Mouse (Mus musculus) kidney, adult 2 months (tissue): Measurements from ENCODE around the gene Fut8. TPM values are rescaled to one million over a fixed set of nuclear protein-coding genes. Genes with fewer than 3 reads are reported as not detected.

Source experiments
- DNase-seq: peaks from one replicate; pipeline ENCODE4 v3.0.0; 2021
- H3K27ac ChIP-seq: fragments of 200-500 bp; 2 replicates; pipeline ENCODE4 v1.5.1; 2012; ENCODE audit warnings: low read depth, low read length, control low read depth, inconsistent platforms; ENCODE audit not compliant: insufficient read depth
- H3K27me3 ChIP-seq: fragments of 200-500 bp; replicated peaks from 2 replicates; pipeline ENCODE4 v1.6.1; 2012; ENCODE audit warnings: mild to moderate bottlenecking, moderate library complexity, low read length, inconsistent platforms; ENCODE audit not compliant: control insufficient read depth, insufficient read depth
- H3K36me3 ChIP-seq: fragments of 200-500 bp; 2 replicates; pipeline ENCODE4 v1.6.1; 2012; ENCODE audit warnings: mild to moderate bottlenecking, moderate library complexity, low read length, inconsistent platforms; ENCODE audit not compliant: control insufficient read depth, insufficient read depth
- H3K4me1 ChIP-seq: fragments of 200-500 bp; 2 replicates; pipeline ENCODE4 v1.6.1; 2011; ENCODE audit warnings: low read length; ENCODE audit not compliant: control insufficient read depth, insufficient read depth
- H3K4me3 ChIP-seq: fragments of 200-500 bp; 2 replicates; pipeline ENCODE4 v1.5.1; 2011; ENCODE audit warnings: mild to moderate bottlenecking, low read depth, low read length, control low read depth; ENCODE audit not compliant: insufficient read depth
- CTCF ChIP-seq: fragments of 200-500 bp; conservative IDR thresholded peaks from 2 replicates; pipeline ENCODE4 v1.5.1; 2011; ENCODE audit warnings: low read depth, mild to moderate bottlenecking, control low read depth, low read length, moderate library complexity, mixed read lengths; ENCODE audit not compliant: insufficient read depth, insufficient read length
- POLR2A ChIP-seq: fragments of 200-500 bp; IDR thresholded peaks from one replicate; pipeline ENCODE4 v1.6.1; 2011; ENCODE audit warnings: low read depth, low read length, control low read depth
- WGBS: fragments of 180-500 bp; shearing (Covaris S2); methylation state at CpG from one replicate; pipeline ENCODE4 v1.1.7; 2018; 5-methylcytosine and 5-hydroxymethylcytosine counted together
- polyA plus RNA-seq: library from polyadenylated mRNA; depleted of rRNA; stranded (reverse); fragments of >200 nt; gene quantifications from 2 replicates; pipeline ENCODE4 v1.2.3, GENCODE M21; 2012

Gene Fut8
- polyA plus RNA-seq, 1 experiment: 21.3 TPM

DNA sequence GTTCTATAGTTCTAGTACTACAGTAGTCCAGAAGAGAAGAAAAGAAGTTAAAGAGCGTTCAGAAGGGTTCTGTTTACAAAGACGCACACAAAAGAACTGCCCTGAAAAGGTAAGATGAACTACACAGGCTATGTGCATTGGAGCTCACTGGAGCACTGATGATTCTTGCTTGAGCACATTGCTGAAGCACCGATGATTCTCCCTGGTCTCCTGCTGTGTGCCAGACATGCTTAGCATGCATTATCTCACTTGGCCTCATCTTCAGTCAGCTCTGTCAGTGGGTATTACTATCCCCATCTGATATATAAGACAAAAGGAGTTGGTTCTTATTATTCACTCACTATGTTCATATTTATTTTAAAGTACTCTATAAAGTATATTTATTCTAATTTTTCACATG lies 243.9 kb downstream of the Fut8 start:
- Histone ChIP-seq H3K4me1 (no peaks in the 10 kb centered on the region), H3K27ac (no peak overlapping the region), H3K4me3 (no peak overlapping the region), H3K36me3 (no peaks in the 10 kb centered on the region; the same call in 1 of the 2 replicates), H3K27me3 (no peaks in the 10 kb centered on the region)
- DNase-seq: no peak
- 81% methylated on average over 3 of the region's 3 CpGs for WGBS
- TF ChIP-seq CTCF: no peak
- no peak for TF ChIP-seq POLR2A

GRCm38 (mm10) chr12:77483180-77483855 lies 245.4 kb downstream of the Fut8 start:
- TF ChIP-seq POLR2A (no peak), CTCF (no peak)
- 25% methylated on average over 9 of the region's 9 CpGs for WGBS

DNA sequence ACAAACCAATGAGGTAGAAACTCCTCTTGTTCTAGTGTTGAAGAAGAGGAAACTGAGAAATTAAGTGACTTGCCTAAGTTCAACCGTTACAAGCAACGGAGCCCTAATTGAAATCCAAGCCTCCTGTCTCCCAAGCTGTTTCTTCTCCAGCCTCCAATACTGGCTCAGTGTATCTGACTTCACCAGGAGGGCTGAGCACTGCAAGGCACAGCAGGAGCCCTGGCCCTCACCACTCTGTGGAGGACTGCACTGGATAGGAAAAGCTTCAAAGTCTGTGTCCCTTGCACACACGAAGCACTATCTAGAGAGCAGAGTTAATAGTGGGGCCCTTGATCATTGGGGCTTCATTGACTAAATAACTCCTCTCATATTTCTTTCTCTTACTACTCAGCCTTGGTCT lies 246.8 kb downstream of the Fut8 start:
- no peak for DNase-seq
- Histone ChIP-seq H3K27ac (no peak overlapping the region), H3K4me3 (no peak overlapping the region), H3K4me1 (no peaks in the 10 kb centered on the region), H3K27me3 (no peaks in the 10 kb centered on the region), H3K36me3 (no peaks in the 10 kb centered on the region)
- WGBS: 55% methylated on average over 3 of the region's 3 CpGs
- TF ChIP-seq CTCF (no peak), POLR2A (no peak)

More at GRCm38 (mm10) chr12:77483180-77483855, 245.4 kb downstream of the Fut8 start:
- no peaks in the 10 kb centered on the region for H3K4me1 ChIP-seq
- H3K27ac ChIP-seq: no peak overlapping the region
- no peak overlapping the region for H3K4me3 ChIP-seq
- no peaks in the 10 kb centered on the region for H3K27me3 ChIP-seq
- DNase-seq: no peak
- H3K36me3 ChIP-seq: no peaks in the 10 kb centered on the region

DNA sequence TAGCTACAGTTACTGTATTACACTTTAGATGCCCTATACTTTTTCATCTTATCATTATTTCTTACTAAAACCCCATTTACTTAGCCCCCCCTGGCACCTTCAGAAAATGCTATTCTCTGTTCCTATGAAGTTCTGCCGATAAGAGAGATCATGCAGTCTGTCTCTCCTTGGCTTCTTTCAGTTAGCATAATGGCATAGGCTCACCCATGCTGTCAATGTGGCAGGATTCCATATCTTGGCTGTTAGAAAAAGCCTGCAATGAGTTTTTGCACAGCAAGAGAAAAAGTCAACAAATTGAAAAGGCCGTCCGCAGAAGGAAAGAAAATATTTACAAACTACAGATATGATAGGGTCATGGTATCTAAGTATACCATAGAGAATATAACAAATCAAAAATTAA lies 253.6 kb downstream of the Fut8 start:
- Histone ChIP-seq H3K4me3 (no peak overlapping the region), H3K36me3 (no peaks in the 10 kb centered on the region), H3K27me3 (no peaks in the 10 kb centered on the region), H3K4me1 (no peaks in the 10 kb centered on the region), H3K27ac (no peak overlapping the region)
- no peak for DNase-seq
- 91% methylated on average over 3 of the region's 3 CpGs for WGBS
- TF ChIP-seq CTCF: no peak

DNA sequence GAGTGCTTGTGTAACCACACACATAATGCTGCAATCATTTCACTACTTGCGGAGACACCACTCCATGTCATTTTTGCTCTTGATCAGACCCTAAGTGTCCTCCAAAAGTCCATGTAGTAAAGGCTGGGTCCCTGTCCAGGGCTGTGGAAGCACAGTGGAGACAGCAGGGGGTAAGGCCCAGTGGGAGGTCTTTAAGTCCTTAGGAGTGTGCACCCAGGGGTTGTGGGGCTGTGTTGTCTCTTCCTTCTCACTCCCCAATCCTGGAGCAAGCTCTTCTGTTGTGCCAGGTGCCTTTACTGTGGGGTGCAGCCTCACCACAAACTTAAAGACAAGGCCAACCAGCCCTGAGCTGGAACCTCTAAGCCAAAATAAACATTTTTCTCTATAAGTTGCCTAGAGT lies 257.9 kb downstream of the Fut8 start:
- no peak for TF ChIP-seq CTCF
- no peak for TF ChIP-seq POLR2A
- no peak for DNase-seq

GRCm38 (mm10) chr12:77498153-77498552 lies 260.2 kb downstream of the Fut8 start:
- no peak overlapping the region for H3K27ac ChIP-seq
- 52% methylated on average over 2 of the region's 2 CpGs for WGBS
- TF ChIP-seq CTCF (no peak), POLR2A (no peak)
- H3K27me3 ChIP-seq: no peaks in the 10 kb centered on the region
- H3K36me3 ChIP-seq: no peaks in the 10 kb centered on the region
- H3K4me3 ChIP-seq: no peak overlapping the region
- DNase-seq: peak; percentile 10
- peaks cover 9% of the 10 kb centered on the region; the same call in 1 of the 2 replicates for H3K4me1 ChIP-seq

More for the DNA sequence above, 257.9 kb downstream of the Fut8 start:
- Histone ChIP-seq H3K4me1 (no peaks in the 10 kb centered on the region), H3K27ac (no peak overlapping the region), H3K36me3 (no peaks in the 10 kb centered on the region), H3K27me3 (no peaks in the 10 kb centered on the region), H3K4me3 (no peak overlapping the region)
- WGBS: 94% methylated on average over 1 of the region's 1 CpGs

GRCm38 (mm10) chr12:77500439-77501055 lies 262.6 kb downstream of the Fut8 start:
- Histone ChIP-seq H3K27me3 (no peaks in the 10 kb centered on the region), H3K36me3 (no peaks in the 10 kb centered on the region), H3K4me3 (no peak overlapping the region), H3K4me1 (peaks cover 9% of the 10 kb centered on the region; the same call in 1 of the 2 replicates), H3K27ac (no peak overlapping the region)
- 48% methylated on average over 5 of the region's 5 CpGs for WGBS
- peak; percentile 4 for DNase-seq
- TF ChIP-seq CTCF (no peak), POLR2A (no peak)
